Mouse (Mus musculus): ENCODE measurements at regions not wholly inside any gene's neighbourhood (a gene's known extent, or its start where the extent isn't known, plus 50 kb on each side); places are given as distances from the start of the nearest gene placed in this dataset.

DNA sequence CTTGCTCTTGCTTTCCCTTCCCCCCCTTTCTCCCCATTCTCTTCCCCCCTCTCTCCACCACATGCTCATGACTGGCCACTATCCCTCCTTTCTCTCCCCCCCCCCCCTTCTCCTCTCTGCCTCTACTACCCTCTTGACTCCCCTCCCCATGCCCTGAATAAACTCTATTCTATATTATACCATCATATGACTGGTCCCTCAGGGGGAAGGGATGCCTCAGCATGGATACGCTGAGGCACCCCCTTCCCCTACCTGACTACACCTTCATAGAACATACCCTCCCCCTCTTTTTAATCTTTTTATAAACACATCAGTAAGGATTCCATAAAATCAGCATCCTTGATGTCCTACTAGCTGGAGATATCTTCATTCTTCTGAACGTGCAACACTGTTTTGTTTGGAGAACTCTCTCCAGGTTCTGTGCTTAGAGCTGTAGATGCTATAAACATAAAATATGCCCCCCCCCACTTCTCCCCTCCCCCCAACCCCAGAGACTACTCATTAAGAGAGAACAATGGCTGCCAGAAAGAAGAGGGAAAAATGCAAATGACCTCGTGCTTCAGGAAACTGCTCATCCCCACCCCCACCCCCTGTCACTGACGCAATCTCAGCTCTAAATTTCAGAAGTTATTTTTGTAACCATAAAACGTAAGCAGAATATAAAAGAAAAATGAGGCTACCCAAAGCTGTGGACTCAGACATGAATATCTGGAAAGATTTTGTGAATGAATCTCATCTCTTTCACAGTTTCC is 102.3 kb downstream of the Pja2 start:
- WGBS: 66% methylated on average over 5 of the region's 5 CpGs
- no peak overlapping the region for H3K4me3 ChIP-seq (replicated peaks)
- H3K27me3 ChIP-seq: no peaks in the 10 kb centered on the region
- no peak overlapping the region for H3K4me2 ChIP-seq
- H3K36me3 ChIP-seq (replicated peaks): no peaks in the 10 kb centered on the region
- ATAC-seq (ENCODE audit: low FRiP score): no peak
- H3K9me3 ChIP-seq: no peaks in the 10 kb centered on the region
- H3K9ac ChIP-seq: no peak overlapping the region
- no peaks in the 10 kb centered on the region for H3K4me1 ChIP-seq
- H3K27ac ChIP-seq: no peak overlapping the region

DNA sequence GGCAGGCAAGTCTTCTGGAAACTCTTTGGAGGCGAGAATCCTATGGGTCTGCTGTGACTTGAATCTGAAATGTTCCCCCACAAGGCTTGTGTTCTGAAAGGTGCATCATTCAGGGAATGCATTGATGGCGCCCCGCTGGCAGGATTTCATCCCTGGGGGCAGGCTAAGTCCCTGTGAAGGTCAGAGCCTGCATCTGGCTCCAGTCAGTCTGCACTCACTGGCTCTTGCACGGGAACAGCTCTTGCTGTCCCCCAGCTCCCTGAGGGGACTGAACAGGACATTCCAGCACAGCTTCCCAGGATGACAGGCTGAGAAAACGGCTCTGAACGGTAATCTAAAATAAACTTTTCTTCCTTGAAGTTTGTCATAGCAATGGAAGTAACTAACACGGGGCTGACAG is 117.1 kb downstream of the Pja2 start:
- no peaks in the 10 kb centered on the region for H3K36me3 ChIP-seq (replicated peaks)
- peaks cover 6% of the 10 kb centered on the region; the same call in 1 of the 2 replicates for H3K4me1 ChIP-seq
- no peak for ATAC-seq (ENCODE audit: low FRiP score)
- no peak overlapping the region for H3K4me3 ChIP-seq (replicated peaks)
- 20% methylated on average over 7 of the region's 7 CpGs for WGBS
- H3K27ac ChIP-seq: no peak overlapping the region
- no peaks in the 10 kb centered on the region for H3K9me3 ChIP-seq
- H3K9ac ChIP-seq: no peak overlapping the region; the same call in 1 of the 2 replicates
- no peaks in the 10 kb centered on the region for H3K27me3 ChIP-seq
- H3K4me2 ChIP-seq: no peak overlapping the region

DNA sequence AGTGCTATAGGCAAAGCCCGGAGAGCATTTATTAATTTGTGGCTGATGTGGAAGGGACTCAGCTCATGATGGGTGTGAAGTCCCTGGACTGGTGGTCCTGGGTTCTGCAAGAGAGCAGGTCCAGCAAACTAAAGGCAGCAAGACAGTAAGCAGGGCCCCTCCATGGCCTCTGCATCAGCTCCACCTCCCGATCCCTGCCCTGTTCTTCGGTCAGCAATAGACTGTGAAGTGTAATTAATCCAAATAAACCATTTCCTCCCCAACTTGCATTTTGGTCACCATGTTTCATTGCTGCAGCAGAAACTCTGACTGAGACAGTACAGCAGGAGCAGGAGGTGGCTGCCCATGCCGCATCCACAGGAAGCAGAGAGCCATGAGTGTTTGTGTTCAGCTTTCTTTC is 118.5 kb downstream of the Pja2 start:
- Histone ChIP-seq H3K27me3 (no peaks in the 10 kb centered on the region), H3K4me3 (replicated peaks) (no peak overlapping the region), H3K9me3 (no peaks in the 10 kb centered on the region), H3K36me3 (replicated peaks) (no peaks in the 10 kb centered on the region), H3K9ac (no peak overlapping the region), H3K27ac (no peak overlapping the region), H3K4me1 (peaks cover 6% of the 10 kb centered on the region; the same call in 1 of the 2 replicates), H3K4me2 (no peak overlapping the region)
- WGBS: 90% methylated on average over 4 of the region's 4 CpGs
- ATAC-seq (ENCODE audit: low FRiP score): no peak

GRCm38 (mm10) chr17:64211281-64211680 is 120.4 kb downstream of the Pja2 start:
- H3K27me3 ChIP-seq: no peaks in the 10 kb centered on the region
- H3K4me2 ChIP-seq: no peak overlapping the region
- H3K9me3 ChIP-seq: no peaks in the 10 kb centered on the region
- no peak for ATAC-seq (ENCODE audit: low FRiP score)
- no peak overlapping the region for H3K9ac ChIP-seq
- 86% methylated on average over 8 of the region's 8 CpGs for WGBS
- H3K4me3 ChIP-seq (replicated peaks): no peak overlapping the region
- H3K27ac ChIP-seq: no peak overlapping the region
- H3K4me1 ChIP-seq: peaks cover 6% of the 10 kb centered on the region; the same call in 1 of the 2 replicates
- H3K36me3 ChIP-seq (replicated peaks): no peaks in the 10 kb centered on the region

GRCm38 (mm10) chr17:64210366-64210765 is 121.3 kb downstream of the Pja2 start:
- no peaks in the 10 kb centered on the region for H3K36me3 ChIP-seq (replicated peaks)
- no peak overlapping the region for H3K27ac ChIP-seq
- H3K9ac ChIP-seq: no peak overlapping the region
- 0 out of 2 replicates have a peak, but pooled peaks cover 3% of the 10 kb centered on the region for H3K27me3 ChIP-seq
- WGBS: 86% methylated on average over 5 of the region's 5 CpGs
- ATAC-seq (ENCODE audit: low FRiP score): no peak
- no peak overlapping the region for H3K4me2 ChIP-seq
- no peak overlapping the region for H3K4me3 ChIP-seq (replicated peaks)
- no peaks in the 10 kb centered on the region for H3K9me3 ChIP-seq
- peaks cover 6% of the 10 kb centered on the region; the same call in 1 of the 2 replicates for H3K4me1 ChIP-seq

DNA sequence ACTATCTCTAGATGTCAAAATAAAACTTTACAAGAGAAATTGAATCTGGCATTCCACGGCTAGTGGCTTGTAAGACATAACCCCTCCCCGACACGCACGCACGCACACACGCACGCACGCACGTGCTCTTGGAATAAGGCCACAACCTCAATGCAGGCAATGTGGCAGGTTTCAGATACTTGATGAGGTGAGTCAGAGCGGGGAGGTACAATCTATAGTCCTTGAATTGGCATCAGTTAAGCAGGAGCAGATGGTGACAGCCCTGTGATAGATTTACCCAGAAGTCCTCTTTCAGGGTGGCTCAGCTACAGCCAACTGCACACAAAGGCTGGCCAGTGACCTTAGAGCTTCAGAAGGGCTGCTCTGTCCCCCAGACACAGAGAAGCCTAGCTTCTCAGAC is 122.1 kb downstream of the Pja2 start:
- 90% methylated on average over 10 of the region's 10 CpGs for WGBS
- H3K4me3 ChIP-seq (replicated peaks): no peak overlapping the region
- H3K27me3 ChIP-seq: 0 out of 2 replicates have a peak, but pooled peaks cover 3% of the 10 kb centered on the region
- no peak overlapping the region for H3K9ac ChIP-seq
- H3K27ac ChIP-seq: no peak overlapping the region
- H3K4me1 ChIP-seq: peaks cover 4% of the 10 kb centered on the region; the same call in 1 of the 2 replicates
- no peak for ATAC-seq (ENCODE audit: low FRiP score)
- no peaks in the 10 kb centered on the region for H3K36me3 ChIP-seq (replicated peaks)
- no peak overlapping the region for H3K4me2 ChIP-seq
- H3K9me3 ChIP-seq: no peaks in the 10 kb centered on the region

DNA sequence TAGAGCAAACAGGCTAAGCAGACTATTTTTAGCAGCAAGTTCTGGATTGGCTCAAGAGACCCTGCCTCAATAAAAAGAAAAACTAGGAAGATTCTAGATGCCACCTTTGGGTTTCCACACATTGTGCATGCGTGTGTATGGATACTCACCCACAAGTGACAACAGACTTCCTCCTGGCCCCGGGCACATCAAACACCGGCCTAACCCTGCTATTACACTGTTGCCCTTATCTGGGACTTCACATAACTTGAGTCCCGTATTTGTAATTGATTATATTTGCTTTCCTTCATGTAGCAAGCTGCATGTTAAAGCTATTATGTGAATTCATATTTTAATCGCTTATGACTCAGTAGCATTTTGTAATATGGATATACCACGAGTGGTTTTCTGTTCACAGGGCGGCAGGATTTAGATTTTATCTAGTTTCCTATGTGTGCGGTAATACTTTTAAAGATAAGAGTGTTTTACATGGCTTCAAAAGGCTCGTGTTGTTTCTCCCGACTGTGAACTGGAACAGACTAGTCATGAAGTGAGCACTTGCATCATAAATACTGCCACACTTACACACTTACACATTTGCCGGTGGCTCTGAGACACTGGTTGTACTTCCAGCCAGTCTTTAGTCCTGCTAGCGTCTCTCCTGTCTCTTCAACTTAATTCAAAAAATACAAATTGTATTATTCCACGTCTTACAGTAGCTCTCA is 123.4 kb downstream of the Pja2 start:
- 89% methylated on average over 13 of the region's 13 CpGs for whole genome bisulfite sequencing
- no peak for ATAC-seq (ENCODE audit: low FRiP score)
- Histone ChIP-seq H3K9ac (no peak overlapping the region), H3K4me2 (no peak overlapping the region), H3K27me3 (0 out of 2 replicates have a peak, but pooled peaks cover 3% of the 10 kb centered on the region), H3K4me3 (replicated peaks) (no peak overlapping the region), H3K9me3 (no peaks in the 10 kb centered on the region), H3K27ac (no peak overlapping the region), H3K4me1 (no peaks in the 10 kb centered on the region), H3K36me3 (replicated peaks) (no peaks in the 10 kb centered on the region)

- no peaks in the 10 kb centered on the region for H3K4me1 ChIP-seq
- 0 out of 2 replicates have a peak, but pooled peaks cover 3% of the 10 kb centered on the region for H3K27me3 ChIP-seq
- no peaks in the 10 kb centered on the region for H3K9me3 ChIP-seq
- H3K9ac ChIP-seq: no peak overlapping the region
- no peak overlapping the region for H3K27ac ChIP-seq
- H3K36me3 ChIP-seq (replicated peaks): no peaks in the 10 kb centered on the region
- H3K4me2 ChIP-seq: no peak overlapping the region
- 63% methylated on average over 14 of the region's 14 CpGs for WGBS
- ATAC-seq (ENCODE audit: low FRiP score): no peak
- H3K4me3 ChIP-seq (replicated peaks): no peak overlapping the region
Measured at GRCm38 (mm10) chr17:64206196-64206718, 125.5 kb downstream of the Pja2 start.

- H3K4me2 ChIP-seq: no peak overlapping the region
- no peak for ATAC-seq (ENCODE audit: low FRiP score)
- no peak overlapping the region for H3K9ac ChIP-seq
- WGBS: 75% methylated on average over 7 of the region's 7 CpGs
- H3K4me1 ChIP-seq: no peaks in the 10 kb centered on the region
- H3K27me3 ChIP-seq: 0 out of 2 replicates have a peak, but pooled peaks cover 3% of the 10 kb centered on the region
- no peaks in the 10 kb centered on the region for H3K9me3 ChIP-seq
- H3K27ac ChIP-seq: no peak overlapping the region
- no peaks in the 10 kb centered on the region for H3K36me3 ChIP-seq (replicated peaks)
- no peak overlapping the region for H3K4me3 ChIP-seq (replicated peaks)
Measured at GRCm38 (mm10) chr17:64203611-64204010, 128.1 kb downstream of the Pja2 start.

- Histone ChIP-seq H3K27ac (no peak overlapping the region), H3K4me3 (replicated peaks) (no peak overlapping the region), H3K4me2 (no peak overlapping the region), H3K4me1 (no peaks in the 10 kb centered on the region), H3K36me3 (replicated peaks) (no peaks in the 10 kb centered on the region), H3K27me3 (0 out of 2 replicates have a peak, but pooled peaks cover 3% of the 10 kb centered on the region), H3K9me3 (no peaks in the 10 kb centered on the region), H3K9ac (no peak overlapping the region)
- ATAC-seq (ENCODE audit: low FRiP score): no peak
- 93% methylated on average over 6 of the region's 6 CpGs for WGBS
Measured at GRCm38 (mm10) chr17:64202248-64202647, 129.5 kb downstream of the Pja2 start.

GRCm38 (mm10) chr17:64201609-64202008 is 130.1 kb downstream of the Pja2 start:
- H3K9ac ChIP-seq: no peak overlapping the region
- 94% methylated on average over 5 of the region's 5 CpGs for WGBS
- H3K9me3 ChIP-seq: no peaks in the 10 kb centered on the region
- no peak for ATAC-seq (ENCODE audit: low FRiP score)
- no peak overlapping the region for H3K27ac ChIP-seq
- H3K4me2 ChIP-seq: no peak overlapping the region
- H3K36me3 ChIP-seq (replicated peaks): no peaks in the 10 kb centered on the region
- no peaks in the 10 kb centered on the region for H3K4me1 ChIP-seq
- H3K4me3 ChIP-seq (replicated peaks): no peak overlapping the region
- 0 out of 2 replicates have a peak, but pooled peaks cover 3% of the 10 kb centered on the region for H3K27me3 ChIP-seq

DNA sequence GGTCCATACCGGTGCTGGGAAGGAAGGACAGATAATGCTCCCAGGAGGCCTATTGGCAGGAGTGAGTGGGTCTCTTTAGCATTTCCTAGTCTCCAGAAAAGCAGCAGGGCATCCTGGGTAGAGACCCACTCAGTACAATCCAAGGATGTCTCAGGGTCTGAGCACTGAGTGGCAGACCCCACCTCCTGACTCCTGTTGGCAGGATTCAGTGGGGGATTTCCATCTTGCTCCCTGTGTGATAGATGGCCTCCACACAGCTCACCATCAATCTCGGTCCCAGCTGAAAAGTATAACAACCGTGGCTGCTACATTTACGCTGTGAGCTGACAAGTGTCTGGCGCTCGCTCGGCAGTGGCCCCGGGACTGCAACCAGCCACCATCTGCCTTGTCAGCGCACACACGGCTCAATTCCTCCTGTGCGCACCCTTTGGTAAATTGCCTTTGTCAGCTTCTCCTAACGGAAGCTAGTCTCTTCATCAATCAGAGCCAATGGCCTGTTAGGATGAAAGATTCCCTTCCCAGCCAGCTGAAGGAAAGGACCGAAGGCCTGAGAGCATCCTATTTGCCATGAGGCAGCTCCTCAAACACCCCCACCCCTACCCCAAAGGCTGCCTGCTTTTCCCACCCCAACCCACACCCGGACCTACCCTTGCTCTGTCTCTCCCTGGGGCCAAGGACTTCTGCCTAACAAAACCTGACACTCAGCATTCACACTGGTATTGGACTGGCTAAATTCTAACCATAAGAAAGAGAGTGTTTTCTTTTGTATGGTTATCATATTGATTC is 131.4 kb downstream of the Pja2 start:
- Histone ChIP-seq H3K27ac (no peak overlapping the region), H3K4me2 (no peak overlapping the region), H3K36me3 (replicated peaks) (no peaks in the 10 kb centered on the region), H3K27me3 (no peaks in the 10 kb centered on the region), H3K9me3 (no peaks in the 10 kb centered on the region), H3K4me3 (replicated peaks) (no peak overlapping the region), H3K9ac (no peak overlapping the region), H3K4me1 (no peaks in the 10 kb centered on the region)
- ATAC-seq (ENCODE audit: low FRiP score): no peak
- 91% methylated on average over 14 of the region's 14 CpGs for WGBS
